Comparison of ENCODE assay signal across 9 mouse cellular contexts in genomic region chr19:45243918-45244700, GRCm38 (mm10). TPM values are rescaled to one million over a fixed set of nuclear protein-coding genes. Genes with fewer than 3 reads are reported as not detected.
DNase-seq lines count a peak whose midpoint lies in the region; ATAC-seq and TF ChIP-seq lines count a peak whose summit lies in the region.
"Had no signal": no experiment of that assay in that cellular context is flagged by ENCODE, and none has a peak within 500 bp of the region (broad histone marks: within the 10 kb centered on the region; RNA-seq: fewer than 3 reads in every experiment).

No protein-coding gene starts in this region.

- H3K4me2 ChIP-seq in forebrain, embryonic 11.5 days (ENCODE audit: low read depth, low read length, severe bottlenecking): no peak overlapping the region
- H3K4me2 ChIP-seq in forebrain, embryonic 12.5 days: no peak overlapping the region
- H3K4me2 ChIP-seq in heart, embryonic 15.5 days: peak overlapping the region; percentile 53

- WGBS in forebrain, embryonic 11.5 days: 2% methylated on average over 29 of the region's 29 CpGs
- WGBS in forebrain, embryonic 12.5 days: 2% methylated on average over 29 of the region's 29 CpGs
- 3% methylated on average over 29 of the region's 29 CpGs for WGBS in heart, embryonic 15.5 days

- TF ChIP-seq POLR2A in testis, adult 2 months (IDR thresholded peaks at IDR 0.05; ENCODE audit: control insufficient read depth, low read depth, low read length): no peak

- ATAC-seq in forebrain, embryonic 11.5 days (replicated peaks; ENCODE audit: low FRiP score): no peak
- no peak for ATAC-seq in forebrain, embryonic 12.5 days (ENCODE audit: low FRiP score)
- no peak for ATAC-seq in heart, embryonic 15.5 days (replicated peaks; ENCODE audit: insufficient number of reproducible peaks, insufficient read depth, low FRiP score, low read depth)

- no peaks in the 10 kb centered on the region for H3K9me3 ChIP-seq in forebrain, embryonic 11.5 days (ENCODE audit: control insufficient read depth, low read length)
- H3K9me3 ChIP-seq in forebrain, embryonic 12.5 days: no peaks in the 10 kb centered on the region
- no peaks in the 10 kb centered on the region for H3K9me3 ChIP-seq in heart, embryonic 15.5 days (replicated peaks)

- H3K4me3 ChIP-seq in forebrain, embryonic 11.5 days (ENCODE audit: low read depth, low read length): no peak overlapping the region
- H3K4me3 ChIP-seq in forebrain, embryonic 12.5 days (replicated peaks): no peak overlapping the region
- no peak overlapping the region for H3K4me3 ChIP-seq in testis, adult 2 months (ENCODE audit: control insufficient read depth, low read depth, low read length)
- peak overlapping the region; percentile 24 for H3K4me3 ChIP-seq in heart, embryonic 15.5 days

- no peaks in the 10 kb centered on the region for H3K4me1 ChIP-seq in forebrain, embryonic 11.5 days (replicated peaks; ENCODE audit: control insufficient read depth, insufficient read depth, low read length)
- H3K4me1 ChIP-seq in forebrain, embryonic 12.5 days: 0 out of 2 replicates have a peak, but pooled peaks cover 3% of the 10 kb centered on the region
- peaks cover 8% of the 10 kb centered on the region for H3K4me1 ChIP-seq in testis, adult 2 months (ENCODE audit: control insufficient read depth, insufficient read depth, low read length)
- H3K4me1 ChIP-seq in heart, embryonic 15.5 days (replicated peaks): peaks cover 10% of the 10 kb centered on the region

- no peak overlapping the region for H3K9ac ChIP-seq in forebrain, embryonic 11.5 days (ENCODE audit: low read length)
- no peak overlapping the region for H3K9ac ChIP-seq in forebrain, embryonic 12.5 days
- no peak overlapping the region for H3K9ac ChIP-seq in heart, embryonic 15.5 days

- TF ChIP-seq CTCF in testis, adult 2 months (IDR thresholded peaks at IDR 0.05; ENCODE audit: control insufficient read depth, insufficient read depth, insufficient replicate concordance, low read depth, low read length): peak; percentile 94

- H3K27me3 ChIP-seq in forebrain, embryonic 11.5 days (ENCODE audit: control insufficient read depth, insufficient read depth, low read length): peaks cover 61% of the 10 kb centered on the region
- peaks cover 96% of the 10 kb centered on the region for H3K27me3 ChIP-seq in forebrain, embryonic 12.5 days
- H3K27me3 ChIP-seq in testis, adult 2 months (ENCODE audit: control insufficient read depth, insufficient read depth, low read length): peaks cover 6% of the 10 kb centered on the region
- H3K27me3 ChIP-seq in heart, embryonic 15.5 days: peaks cover 90% of the 10 kb centered on the region

- H3K27ac ChIP-seq in forebrain, embryonic 11.5 days (ENCODE audit: low read depth, low read length): no peak overlapping the region
- H3K27ac ChIP-seq in forebrain, embryonic 12.5 days: no peak overlapping the region
- H3K27ac ChIP-seq in testis, adult 2 months (ENCODE audit: control insufficient read depth, insufficient read depth, low read depth, low read length): no peak overlapping the region
- no peak overlapping the region for H3K27ac ChIP-seq in heart, embryonic 15.5 days

- DNase-seq in forebrain, embryonic 11.5 days (ENCODE audit: low spot score): peak; percentile 79
- no peak for DNase-seq in testis, postnatal 14 days (ENCODE audit: low spot score)
- DNase-seq in lung, postnatal 36 days: peak; percentile 46
- no peak for DNase-seq in frontal cortex, postnatal 14 days (ENCODE audit: low spot score in 2 of 2)
- DNase-seq in urinary bladder, adult 18-20 months (ENCODE audit: low spot score in 2 of 2): no peak

- H3K36me3 ChIP-seq in forebrain, embryonic 11.5 days (ENCODE audit: control insufficient read depth, insufficient read depth, low read length): no peaks in the 10 kb centered on the region
- no peaks in the 10 kb centered on the region for H3K36me3 ChIP-seq in forebrain, embryonic 12.5 days (replicated peaks)
- no peaks in the 10 kb centered on the region for H3K36me3 ChIP-seq in testis, adult 2 months (ENCODE audit: control insufficient read depth, insufficient read depth, low read length)
- H3K36me3 ChIP-seq in heart, embryonic 15.5 days: no peaks in the 10 kb centered on the region

RNA-seq across cellular contexts. Expression of gene Lbx1, which starts 8.5 kb away (rescaled TPM):
- 0.11 TPM in 1 of 2 replicates, not detected in the other for polyA plus RNA-seq in forebrain, embryonic 11.5 days (2014; fragmentation: Nextera tagmentation; extraction: Ambion mirVana)
- polyA plus RNA-seq in forebrain, embryonic 12.5 days (2016; fragmentation: Nextera tagmentation; extraction: Ambion mirVana): not detected in 2 replicates
- polyA plus RNA-seq in testis, adult 2 months (2012; rRNA removed): not detected in 2 replicates
- not detected in 2 replicates for polyA plus RNA-seq in heart, embryonic 15.5 days (2015; fragmentation: Nextera tagmentation; extraction: Ambion mirVana)
- polyA plus RNA-seq: large intestine, adult 2 months had no signal

Comparison
In these comparisons a context has a peak if more than half of its experiments do, and no peak if none do; other contexts are left out.
1. DNase-seq: peak in forebrain, embryonic 11.5 days (single experiment) and lung, postnatal 36 days (single experiment); none in testis, postnatal 14 days (single experiment), frontal cortex, postnatal 14 days (0 of 2) and urinary bladder, adult 18-20 months (0 of 2).